Mouse (Mus musculus): ENCODE results near the gene Umod. TPM values are rescaled to one million over a fixed set of nuclear protein-coding genes. Genes with fewer than 3 reads are reported as not detected.

The Umod gene
- not detected in 2 replicates for polyA plus RNA-seq (2015; fragmentation: Nextera tagmentation; extraction: Ambion mirVana)

- Histone ChIP-seq H3K27ac (ENCODE audit: low read depth) (no peak within 1 kb of the TSS), H3K36me3 (replicated peaks; ENCODE audit: insufficient read depth, low read length) (no peaks in the 10 kb centered on the region), H3K4me3 (ENCODE audit: low read depth, low read length) (no peak within 1 kb of the TSS), H3K9ac (replicated peaks) (no peak within 1 kb of the TSS), H3K4me2 (ENCODE audit: low read depth, low read length) (no peak within 1 kb of the TSS), H3K9me3 (ENCODE audit: low read length) (no peaks in the 10 kb centered on the region), H3K4me1 (ENCODE audit: insufficient read depth) (no peaks in the 10 kb centered on the region), H3K27me3 (ENCODE audit: insufficient read depth, low read length) (no peaks in the 10 kb centered on the region)
- DNase-seq, result no peak
- ATAC-seq, result no peak
- no peak for TF ChIP-seq CTCF (IDR thresholded peaks at IDR 0.05; ENCODE audit: low read depth)
These were observed at the start of gene Umod for GRCm38 (mm10) chr7:119479256-119479655. Gene Umod, minus strand, starts transcription at chr7:119479282.

DNA sequence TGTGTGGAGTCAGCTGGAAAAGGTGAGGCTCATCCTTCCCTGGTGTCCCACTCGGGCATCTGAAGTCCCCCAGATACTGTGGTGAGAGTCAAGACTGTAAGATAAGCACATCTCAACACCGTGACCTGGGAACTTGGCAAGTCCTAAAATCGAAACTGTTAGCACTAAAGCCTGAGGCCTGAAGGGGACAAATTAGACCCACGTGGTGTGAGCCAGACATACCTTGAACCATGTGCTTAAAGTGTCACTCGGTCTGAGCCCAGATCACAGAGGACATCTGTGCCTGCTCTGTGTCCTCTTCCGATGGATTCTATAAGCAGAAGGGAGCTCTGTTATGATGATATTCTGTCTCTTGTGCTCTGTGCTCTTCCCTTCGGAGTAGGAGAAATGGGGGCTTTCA lies 49.5 kb upstream of the Umod start:
- Histone ChIP-seq H3K27me3 (ENCODE audit: insufficient read depth, low read length) (no peaks in the 10 kb centered on the region), H3K4me1 (ENCODE audit: insufficient read depth) (peaks cover 8% of the 10 kb centered on the region), H3K4me2 (ENCODE audit: low read depth, low read length) (no peak overlapping the region), H3K9ac (replicated peaks) (no peak overlapping the region), H3K4me3 (ENCODE audit: low read depth, low read length) (no peak overlapping the region), H3K36me3 (replicated peaks; ENCODE audit: insufficient read depth, low read length) (no peaks in the 10 kb centered on the region), H3K9me3 (ENCODE audit: low read length) (no peaks in the 10 kb centered on the region), H3K27ac (ENCODE audit: low read depth) (0 out of 2 replicates have a peak overlapping the region, but pooled peaks have one; percentile 16)
- ATAC-seq (peak; percentile 26; the same call in 1 of the 2 replicates), DNase-seq (no peak)
- TF ChIP-seq EP300 (IDR thresholded peaks at IDR 0.05; ENCODE audit: low read depth) (no peak), CTCF (IDR thresholded peaks at IDR 0.05; ENCODE audit: low read depth) (no peak)
- 62% methylated on average over 7 of the region's 7 CpGs for WGBS (ENCODE audit: insufficient replicate concordance)

- Histone ChIP-seq H3K36me3 (replicated peaks; ENCODE audit: insufficient read depth, low read length) (no peaks in the 10 kb centered on the region), H3K27ac (ENCODE audit: low read depth) (peak overlapping the region; percentile 59; the same call in 1 of the 2 replicates), H3K27me3 (ENCODE audit: insufficient read depth, low read length) (no peaks in the 10 kb centered on the region), H3K4me3 (ENCODE audit: low read depth, low read length) (no peak overlapping the region), H3K9me3 (ENCODE audit: low read length) (no peaks in the 10 kb centered on the region), H3K4me1 (ENCODE audit: insufficient read depth) (peaks cover 8% of the 10 kb centered on the region), H3K9ac (replicated peaks) (no peak overlapping the region), H3K4me2 (ENCODE audit: low read depth, low read length) (peak overlapping the region; percentile 42; the same call in 1 of the 2 replicates)
- ATAC-seq (peak; percentile 53), DNase-seq (no peak)
- 58% methylated on average over 2 of the region's 2 CpGs for WGBS (ENCODE audit: insufficient replicate concordance)
- TF ChIP-seq EP300 (IDR thresholded peaks at IDR 0.05; ENCODE audit: low read depth) (no peak), CTCF (IDR thresholded peaks at IDR 0.05; ENCODE audit: low read depth) (no peak)
These were observed 48.5 kb upstream of the Umod start for GRCm38 (mm10) chr7:119527548-119527947.

DNA sequence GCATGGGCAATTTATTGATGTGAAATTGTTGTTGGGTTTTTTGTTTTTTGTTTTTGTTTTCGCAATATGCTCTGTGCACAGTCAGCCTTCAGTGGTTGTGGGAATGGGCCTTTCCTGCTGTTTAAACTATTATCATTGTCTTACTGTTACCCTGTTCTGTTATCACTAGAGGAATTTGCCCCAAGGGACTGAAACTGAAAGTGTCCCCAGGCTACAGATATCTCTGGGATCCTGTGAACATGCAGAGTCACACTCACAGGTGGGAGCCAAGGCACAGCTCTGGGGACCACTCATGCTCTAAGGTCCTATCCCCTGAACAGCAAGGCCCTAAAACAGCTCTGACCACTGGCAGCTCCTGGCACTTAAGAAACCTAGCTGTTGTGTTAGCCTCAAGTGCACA lies 48.1 kb upstream of the Umod start:
- H3K4me1 ChIP-seq (ENCODE audit: insufficient read depth), result peaks cover 12% of the 10 kb centered on the region
- H3K9ac ChIP-seq (replicated peaks), result no peak overlapping the region
- H3K4me2 ChIP-seq (ENCODE audit: low read depth, low read length), result peak overlapping the region; percentile 42; the same call in 1 of the 2 replicates
- DNase-seq (no peak), ATAC-seq (peak; percentile 26; the same call in 1 of the 2 replicates)
- H3K9me3 ChIP-seq (ENCODE audit: low read length), result no peaks in the 10 kb centered on the region
- no peak for TF ChIP-seq CTCF (IDR thresholded peaks at IDR 0.05; ENCODE audit: low read depth)
- H3K27ac ChIP-seq (ENCODE audit: low read depth), result peak overlapping the region; percentile 59; the same call in 1 of the 2 replicates
- H3K4me3 ChIP-seq (ENCODE audit: low read depth, low read length), result no peak overlapping the region
- H3K27me3 ChIP-seq (ENCODE audit: insufficient read depth, low read length), result no peaks in the 10 kb centered on the region
- H3K36me3 ChIP-seq (replicated peaks; ENCODE audit: insufficient read depth, low read length), result no peaks in the 10 kb centered on the region
- 74% methylated on average over 1 of the region's 1 CpGs for WGBS (ENCODE audit: insufficient replicate concordance)

DNA sequence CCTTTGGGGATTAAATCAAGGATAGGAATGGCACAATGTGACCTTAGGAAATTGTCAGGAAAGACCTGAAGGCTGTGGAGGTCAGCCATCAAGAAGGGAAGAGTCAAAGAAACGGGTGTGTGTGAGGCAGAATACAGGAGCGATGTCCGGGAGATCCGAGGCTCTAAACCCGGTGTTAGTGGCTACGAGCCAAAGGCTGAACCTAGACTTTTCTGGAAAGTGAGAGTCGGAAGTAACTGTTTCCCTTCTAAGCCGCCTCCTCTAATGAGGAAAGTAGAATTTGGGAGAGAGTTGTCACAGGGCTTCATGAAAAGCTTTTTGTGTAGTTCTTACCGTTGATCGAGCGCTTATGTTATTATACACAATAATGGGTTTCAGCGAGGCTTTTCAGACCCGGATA lies 47.4 kb upstream of the Umod start:
- no peaks in the 10 kb centered on the region for H3K36me3 ChIP-seq (replicated peaks; ENCODE audit: insufficient read depth, low read length)
- WGBS (ENCODE audit: insufficient replicate concordance), result 81% methylated on average over 13 of the region's 13 CpGs
- ATAC-seq (no peak), DNase-seq (no peak)
- no peaks in the 10 kb centered on the region for H3K9me3 ChIP-seq (ENCODE audit: low read length)
- 0 out of 2 replicates have a peak overlapping the region, but pooled peaks have one; percentile 34 for H3K9ac ChIP-seq (replicated peaks)
- no peak overlapping the region for H3K4me3 ChIP-seq (ENCODE audit: low read depth, low read length)
- H3K4me2 ChIP-seq (ENCODE audit: low read depth, low read length), result 0 out of 2 replicates have a peak overlapping the region, but pooled peaks have one; percentile 9
- H3K4me1 ChIP-seq (ENCODE audit: insufficient read depth), result peaks cover 14% of the 10 kb centered on the region
- peak overlapping the region; percentile 74 for H3K27ac ChIP-seq (ENCODE audit: low read depth)
- no peak for TF ChIP-seq CTCF (IDR thresholded peaks at IDR 0.05; ENCODE audit: low read depth)
- no peak for TF ChIP-seq EP300 (IDR thresholded peaks at IDR 0.05; ENCODE audit: low read depth)
- H3K27me3 ChIP-seq (ENCODE audit: insufficient read depth, low read length), result no peaks in the 10 kb centered on the region

- Histone ChIP-seq H3K4me3 (ENCODE audit: low read depth, low read length) (no peak overlapping the region), H3K36me3 (replicated peaks; ENCODE audit: insufficient read depth, low read length) (no peaks in the 10 kb centered on the region), H3K27me3 (ENCODE audit: insufficient read depth, low read length) (no peaks in the 10 kb centered on the region), H3K4me1 (ENCODE audit: insufficient read depth) (peaks cover 14% of the 10 kb centered on the region), H3K9me3 (ENCODE audit: low read length) (no peaks in the 10 kb centered on the region), H3K27ac (ENCODE audit: low read depth) (peak overlapping the region; percentile 74), H3K9ac (replicated peaks) (0 out of 2 replicates have a peak overlapping the region, but pooled peaks have one; percentile 34), H3K4me2 (ENCODE audit: low read depth, low read length) (no peak overlapping the region)
- TF ChIP-seq EP300 (IDR thresholded peaks at IDR 0.05; ENCODE audit: low read depth) (no peak), CTCF (IDR thresholded peaks at IDR 0.05; ENCODE audit: low read depth) (no peak)
- ATAC-seq (peak; percentile 73), DNase-seq (peak; percentile 23)
- 36% methylated on average over 2 of the region's 2 CpGs for WGBS (ENCODE audit: insufficient replicate concordance)
These were observed 46.8 kb upstream of the Umod start for GRCm38 (mm10) chr7:119525881-119526281.

- ATAC-seq, result no peak
- Histone ChIP-seq H3K4me1 (ENCODE audit: insufficient read depth) (peaks cover 12% of the 10 kb centered on the region), H3K9ac (replicated peaks) (no peak within 1 kb of the TSS), H3K4me2 (ENCODE audit: low read depth, low read length) (no peak within 1 kb of the TSS), H3K9me3 (ENCODE audit: low read length) (no peaks in the 10 kb centered on the region), H3K27ac (ENCODE audit: low read depth) (no peak within 1 kb of the TSS), H3K36me3 (replicated peaks; ENCODE audit: insufficient read depth, low read length) (no peaks in the 10 kb centered on the region), H3K4me3 (ENCODE audit: low read depth, low read length) (no peak within 1 kb of the TSS), H3K27me3 (ENCODE audit: insufficient read depth, low read length) (no peaks in the 10 kb centered on the region)
- 51% methylated on average over 4 of the region's 4 CpGs for WGBS (ENCODE audit: insufficient replicate concordance)
- no peak for TF ChIP-seq CTCF (IDR thresholded peaks at IDR 0.05; ENCODE audit: low read depth)
- TF ChIP-seq EP300 (IDR thresholded peaks at IDR 0.05; ENCODE audit: low read depth), result no peak
- no peak for DNase-seq
These were observed 44.3 kb upstream of the Umod start, which contains the start of gene Pdilt for GRCm38 (mm10) chr7:119523389-119523788. Gene Pdilt, minus strand, starts transcription at chr7:119523489.

Data from liver, postnatal 0 days (tissue).